Comparison of ENCODE assay signal across 8 mouse cellular contexts in the genomic region with DNA sequence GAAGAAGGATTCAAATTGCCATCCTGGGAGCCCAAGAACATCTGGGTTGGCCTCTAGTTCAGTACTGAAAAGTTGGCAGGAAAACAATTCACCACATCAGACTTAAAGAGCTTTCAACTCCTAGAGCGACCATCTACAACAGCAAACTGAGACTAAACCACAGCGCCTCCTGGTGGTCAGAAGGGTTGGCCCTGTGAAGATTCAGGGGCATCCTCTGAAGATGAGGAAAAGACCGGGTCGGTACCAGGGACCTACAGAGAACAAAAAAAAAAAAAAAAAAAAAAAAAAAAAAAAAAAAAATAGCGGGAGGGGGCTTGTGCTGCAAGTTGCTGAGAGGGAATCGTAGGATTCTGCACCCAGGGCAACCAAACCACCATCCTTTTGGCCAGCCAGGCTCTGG. TPM values are rescaled to one million over a fixed set of nuclear protein-coding genes. Genes with fewer than 3 reads are reported as not detected.
DNase-seq lines count a peak whose midpoint lies in the region; ATAC-seq and TF ChIP-seq lines count a peak whose summit lies in the region.

No protein-coding gene starts in this region.

- no peaks in the 10 kb centered on the region for H3K27me3 ChIP-seq in lung, postnatal 0 days (replicated peaks; ENCODE audit: insufficient read depth, low read length)

- 39% methylated on average over 6 of the region's 6 CpGs for WGBS in lung, postnatal 0 days

- H3K4me2 ChIP-seq in lung, postnatal 0 days (replicated peaks; ENCODE audit: low read depth, low read length), result no peak overlapping the region

- no peak overlapping the region for H3K27ac ChIP-seq in left cerebral cortex, adult 2 months
- H3K27ac ChIP-seq in lung, postnatal 0 days (ENCODE audit: low read length), result no peak overlapping the region

- no peaks in the 10 kb centered on the region for H3K9me3 ChIP-seq in lung, postnatal 0 days (ENCODE audit: low read length)

- H3K4me1 ChIP-seq in lung, postnatal 0 days (ENCODE audit: insufficient read depth, low read depth, low read length), result 0 out of 2 replicates have a peak, but pooled peaks cover 2% of the 10 kb centered on the region

- H3K36me3 ChIP-seq in lung, postnatal 0 days (ENCODE audit: insufficient read depth, low read length), result no peaks in the 10 kb centered on the region

- no peak overlapping the region for H3K4me3 ChIP-seq in left cerebral cortex, adult 2 months
- no peak overlapping the region for H3K4me3 ChIP-seq in lung, postnatal 0 days (ENCODE audit: low read depth, low read length)

- TF ChIP-seq CTCF in left cerebral cortex, adult 2 months (IDR thresholded peaks at IDR 0.05), result peak; percentile 57
- TF ChIP-seq CTCF in lung, postnatal 0 days (IDR thresholded peaks at IDR 0.05), result peak; percentile 86

- no peak for TF ChIP-seq EP300 in lung, postnatal 0 days (IDR thresholded peaks at IDR 0.05)

- DNase-seq in left cerebral cortex, adult 2 months (ENCODE audit: extremely low spot score in 1 of 2, low spot score in 2 of 2), result no peak
- DNase-seq in left cerebral cortex, adult 11 months (ENCODE audit: low spot score), result no peak
- DNase-seq in MN1 (ENCODE audit: low spot score), result peak; percentile 63
- peak; percentile 82 for DNase-seq in heart, postnatal 4 days
- DNase-seq in lung, postnatal 0 days (ENCODE audit: low spot score), result peak; percentile 89
- peak; percentile 6 for DNase-seq in telencephalon, adult 2 months (ENCODE audit: low read depth, low spot score)
- DNase-seq in right cerebral cortex, adult 2 months (ENCODE audit: low spot score in 2 of 2), result no peak

- peak; percentile 83 for ATAC-seq in common myeloid progenitor, adult 5-6 weeks (replicated peaks; ENCODE audit: low read depth, poor library complexity, severe bottlenecking)
- peak; percentile 67 for ATAC-seq in lung, postnatal 0 days

- intact Hi-C loops in left cerebral cortex, adult 2 months (cut with DNase I), result no loop called here

- no peak overlapping the region for H3K9ac ChIP-seq in lung, postnatal 0 days (replicated peaks; ENCODE audit: low read depth)

RNA-seq across cellular contexts. Expression of a gene that starts 0.7 kb away (rescaled TPM):
- not detected for total RNA-seq in left cerebral cortex, adult 2 months (2021)
- not detected in 2 replicates for total RNA-seq in common myeloid progenitor, adult 5-6 weeks (2017)
- total RNA-seq in heart, postnatal 4 days (2021), result not detected
- polyA plus RNA-seq in lung, postnatal 0 days (2015; fragmentation: Nextera tagmentation; extraction: Ambion mirVana), result not detected in 2 replicates

RNA-seq across cellular contexts. Expression of a gene that starts 10.2 kb away (rescaled TPM):
- 10 to 100 TPM; 45.9 to 47.9 TPM for total RNA-seq in left cerebral cortex, adult 2 months (2021)
- 17.9 and 19.2 TPM in 2 replicates for total RNA-seq in common myeloid progenitor, adult 5-6 weeks (2017)
- total RNA-seq in heart, postnatal 4 days (2021), result 10 to 100 TPM; 36.5 to 41.5 TPM
- polyA plus RNA-seq in lung, postnatal 0 days (2015; fragmentation: Nextera tagmentation; extraction: Ambion mirVana), result 43.7 and 45.3 TPM in 2 replicates

RNA-seq across cellular contexts. Expression of a gene that starts 28.1 kb away (rescaled TPM):
- 10 to 100 TPM in 1 of 2 experiments, 1 to 10 TPM in 1; 8.8 to 12.1 TPM for total RNA-seq in left cerebral cortex, adult 2 months (2021)
- 5.8 and 9.3 TPM in 2 replicates for total RNA-seq in common myeloid progenitor, adult 5-6 weeks (2017)
- 10 to 100 TPM; 29.2 to 29.5 TPM for total RNA-seq in heart, postnatal 4 days (2021)
- polyA plus RNA-seq in lung, postnatal 0 days (2015; fragmentation: Nextera tagmentation; extraction: Ambion mirVana), result 0.14 and 0.70 TPM in 2 replicates

RNA-seq across cellular contexts. Expression of a gene that starts 28.8 kb away (rescaled TPM):
- under 1 TPM; 0.23 to 0.27 TPM for total RNA-seq in left cerebral cortex, adult 2 months (2021)
- total RNA-seq in common myeloid progenitor, adult 5-6 weeks (2017), result not detected in 2 replicates
- total RNA-seq in heart, postnatal 4 days (2021), result 1 to 10 TPM; 3.2 to 5.2 TPM
- polyA plus RNA-seq in lung, postnatal 0 days (2015; fragmentation: Nextera tagmentation; extraction: Ambion mirVana), result not detected in 2 replicates

RNA-seq across cellular contexts. Expression of a gene that starts 46.5 kb away (rescaled TPM):
- total RNA-seq in left cerebral cortex, adult 2 months (2021), result not detected
- total RNA-seq in common myeloid progenitor, adult 5-6 weeks (2017), result 0.59 and 2.8 TPM in 2 replicates
- total RNA-seq in heart, postnatal 4 days (2021), result under 1 TPM in 1 of 2 experiments, not detected in 1; 0.17 TPM
- polyA plus RNA-seq in lung, postnatal 0 days (2015; fragmentation: Nextera tagmentation; extraction: Ambion mirVana), result 0.10 and 0.21 TPM in 2 replicates

Comparison
In these comparisons a context has a peak if more than half of its experiments do, and no peak if none do; other contexts are left out.
1. DNase-seq: peak in MN1 (single experiment), heart, postnatal 4 days (single experiment), lung, postnatal 0 days (single experiment) and telencephalon, adult 2 months (single experiment); none in left cerebral cortex, adult 2 months (0 of 2), left cerebral cortex, adult 11 months (single experiment) and right cerebral cortex, adult 2 months (0 of 2).